Mouse (Mus musculus) left cerebral cortex, adult 9 months (tissue): ENCODE results near the gene Rdh1.
A peak's percentile ranks its signal among the peaks of the same experiment; 100 is the strongest.

Source experiments
- DNase-seq, 2 experiments: peaks; one replicate each; pipeline ENCODE4 v3.0.0; 2022; ENCODE audit warnings: low spot score in 2 of 2

The Rdh1 gene

GRCm38 (mm10) chr10:127759181-127760110 is at the start of gene Rdh1, which contains the start of gene Rdh16f1:
Gene Rdh1 (plus strand): TSS chr10:127759721.
Gene Rdh16f1 (plus strand): TSS chr10:127759787.
- no peak for DNase-seq

DNA sequence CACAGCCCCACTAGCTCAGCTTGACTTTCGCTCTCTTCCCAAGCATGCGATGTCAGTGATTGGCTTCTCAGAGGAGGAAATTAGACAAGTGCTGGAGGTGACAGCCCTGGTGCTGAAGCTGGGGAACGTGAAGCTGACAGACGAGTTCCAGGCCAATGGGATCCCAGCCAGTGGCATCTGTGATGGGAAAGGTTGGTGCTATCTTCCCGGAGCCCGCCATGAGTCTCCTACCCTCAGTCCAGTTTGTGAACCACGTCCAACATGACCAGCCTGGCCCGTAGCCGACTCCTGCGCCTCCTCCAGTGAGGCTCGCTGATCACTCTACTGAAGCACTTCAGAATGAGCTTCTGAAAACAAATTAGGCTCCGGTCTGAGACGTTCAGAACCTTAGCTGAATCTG is 49.2 kb upstream of the Rdh1 start:
- DNase-seq: no peak

DNA sequence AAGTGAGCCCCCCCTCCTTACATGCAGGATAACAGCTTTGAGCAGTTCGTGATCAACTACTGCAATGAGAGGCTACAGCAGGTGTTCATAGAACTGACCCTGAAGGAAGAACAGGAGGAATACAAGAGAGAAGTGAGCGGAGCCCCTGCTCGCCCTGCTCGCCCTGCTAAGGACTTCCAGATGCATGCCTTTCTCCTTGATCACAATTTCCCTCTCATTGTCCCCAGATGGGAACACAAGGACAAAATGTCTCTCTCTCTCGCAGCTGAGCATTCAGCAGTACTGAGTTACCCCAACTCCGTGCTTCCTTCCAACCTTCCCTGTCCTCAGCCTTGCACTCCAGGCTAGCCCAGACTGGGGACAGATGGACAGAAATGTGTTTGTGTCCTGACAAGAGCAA is 46.8 kb upstream of the Rdh1 start:
- no peak for DNase-seq

DNA sequence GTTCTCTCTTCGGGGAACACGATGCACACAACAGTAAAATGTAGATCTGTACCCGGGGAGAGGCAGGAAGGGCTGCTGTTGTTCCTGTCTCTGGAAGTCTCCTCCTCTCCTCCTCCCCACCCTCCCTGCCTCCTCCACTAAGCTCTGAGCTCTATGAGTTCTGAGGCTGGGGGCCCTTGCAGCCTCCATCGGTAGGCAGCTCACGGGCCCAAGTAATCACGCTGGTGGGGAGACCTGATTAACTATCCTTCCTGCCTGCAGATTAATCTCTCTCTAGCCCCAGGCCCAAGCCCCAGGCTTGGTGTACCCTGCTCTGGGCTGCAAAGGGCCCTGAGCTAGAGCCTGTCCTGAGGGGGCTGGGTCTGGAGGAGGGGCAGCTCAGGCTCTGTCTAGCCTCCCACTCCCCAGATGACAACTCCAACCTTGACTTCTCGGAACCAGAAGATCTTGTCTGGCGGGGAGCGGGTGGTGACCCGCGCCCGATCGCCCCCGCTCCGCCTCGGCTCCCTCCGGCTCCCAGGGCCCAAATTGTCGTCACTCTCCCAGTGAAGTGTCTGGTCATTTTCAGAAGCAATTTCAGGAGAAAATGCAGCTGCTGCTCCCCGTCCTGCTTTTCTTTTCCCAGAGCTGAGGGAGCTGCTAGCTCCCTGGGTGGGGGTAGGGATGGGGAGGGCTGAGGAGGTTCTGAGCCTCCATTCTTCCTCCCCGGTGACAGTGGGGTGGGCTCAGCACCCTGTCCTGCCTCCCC is 37.7 kb upstream of the Rdh1 start:
- DNase-seq: no peak

GRCm38 (mm10) chr10:127724178-127724577 is 35.3 kb upstream of the Rdh1 start, which contains the start of gene Tac2:
Gene Tac2 (plus strand): TSS chr10:127724478.
- DNase-seq: no peak

- DNase-seq: no peak
Measured at GRCm38 (mm10) chr10:127725136-127725535, 34.4 kb upstream of the Rdh1 start.

DNA sequence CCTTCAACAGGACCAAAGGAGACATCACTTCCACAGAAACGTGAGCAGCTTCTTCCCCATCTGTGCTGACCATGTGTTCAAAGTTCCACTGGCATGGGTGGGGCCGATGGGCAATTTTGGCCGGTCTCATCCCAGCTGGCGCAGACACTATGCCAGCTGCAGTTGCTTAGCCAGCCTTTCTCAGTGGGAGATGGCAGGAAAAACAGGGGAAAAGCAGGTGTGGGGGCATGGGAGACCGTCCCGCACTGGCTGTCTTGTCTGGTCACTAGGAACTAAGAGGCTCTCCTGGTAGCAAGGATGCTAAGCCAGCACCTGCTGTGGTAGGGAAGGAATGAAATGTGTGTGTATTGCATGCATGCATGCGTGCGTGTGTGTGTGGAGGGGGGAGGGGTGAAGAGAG is 31.1 kb upstream of the Rdh1 start:
- peak in 1 of 2 experiments; percentile 40 for DNase-seq

GRCm38 (mm10) chr10:127730285-127730932 is 29.1 kb upstream of the Rdh1 start:
- no peak for DNase-seq

GRCm38 (mm10) chr10:127730933-127731310 is 28.6 kb upstream of the Rdh1 start:
- DNase-seq: no peak

- DNase-seq: no peak
Measured at GRCm38 (mm10) chr10:127731397-127731796, 28.1 kb upstream of the Rdh1 start.

GRCm38 (mm10) chr10:127734434-127734833 is 25.1 kb upstream of the Rdh1 start:
- no peak for DNase-seq

DNA sequence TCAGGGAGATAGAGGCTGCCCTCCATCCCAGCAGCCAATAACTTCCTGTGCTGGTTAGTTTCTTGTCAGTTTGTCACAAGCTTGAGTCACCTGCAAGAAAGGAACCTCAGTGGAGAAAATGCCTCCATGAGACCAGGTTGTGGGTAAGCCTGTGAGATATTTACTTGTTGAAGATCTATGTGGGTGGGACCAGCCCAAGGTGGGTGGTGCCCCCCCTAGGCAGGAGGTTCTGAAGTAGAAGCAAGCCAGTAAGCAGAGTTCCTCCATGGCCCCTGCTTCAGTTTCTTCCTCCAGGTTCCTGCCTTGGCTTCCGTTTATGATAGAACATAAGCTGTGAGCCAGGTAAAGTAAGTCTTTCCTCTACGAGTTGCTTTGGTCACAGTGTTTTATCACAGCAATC is 23.3 kb upstream of the Rdh1 start:
- no peak for DNase-seq

DNA sequence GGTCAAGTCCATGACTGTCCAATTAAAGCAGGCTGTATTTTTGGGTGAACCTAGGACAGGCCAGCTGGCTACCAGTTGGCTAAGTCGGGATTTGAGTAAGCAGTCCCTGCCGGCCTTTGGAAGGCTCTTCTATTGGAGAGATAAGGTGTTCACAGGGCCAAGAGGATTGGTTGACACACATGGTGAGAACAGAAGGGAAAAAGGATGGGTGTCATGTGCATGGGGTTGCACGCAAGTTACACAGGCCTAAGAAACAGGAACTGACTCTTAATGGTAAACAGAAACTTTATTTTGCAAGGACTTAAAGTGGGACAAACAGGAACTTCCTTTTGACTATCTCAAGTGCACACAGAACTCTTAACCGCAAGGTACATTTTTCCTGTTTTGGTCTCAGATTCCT is 22.6 kb upstream of the Rdh1 start:
- no peak for DNase-seq

DNA sequence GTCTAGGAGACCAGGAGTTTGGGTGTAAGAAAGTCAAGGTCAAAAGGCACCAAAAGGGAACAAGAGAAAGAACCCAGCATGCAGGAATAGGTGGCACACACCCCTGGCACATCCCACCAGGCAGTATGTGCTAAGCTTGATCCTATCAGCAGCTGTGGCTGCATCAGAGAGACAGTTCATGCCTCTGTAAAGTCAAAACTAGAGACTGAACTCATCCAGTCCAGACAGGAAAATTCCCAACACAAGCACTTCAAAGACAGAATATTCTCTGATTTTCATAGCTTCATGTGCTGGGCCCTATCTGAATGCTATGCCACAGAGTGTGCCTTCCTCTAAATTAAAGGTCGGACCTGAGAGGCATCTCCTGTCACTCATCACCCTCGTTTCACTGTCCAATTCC is 22.0 kb upstream of the Rdh1 start:
- DNase-seq: no peak

- DNase-seq: no peak
Measured at GRCm38 (mm10) chr10:127738151-127738882, 21.2 kb upstream of the Rdh1 start.

GRCm38 (mm10) chr10:127739083-127739660 is 20.3 kb upstream of the Rdh1 start, which contains the start of gene Zbtb39:
Gene Zbtb39 (plus strand): TSS chr10:127739538.
- peak in 1 of 2 experiments; percentile 58 for DNase-seq

- no peak for DNase-seq
Measured at GRCm38 (mm10) chr10:127739661-127740161, 19.8 kb upstream of the Rdh1 start.

GRCm38 (mm10) chr10:127744661-127745060 is 14.9 kb upstream of the Rdh1 start:
- no peak for DNase-seq

DNA sequence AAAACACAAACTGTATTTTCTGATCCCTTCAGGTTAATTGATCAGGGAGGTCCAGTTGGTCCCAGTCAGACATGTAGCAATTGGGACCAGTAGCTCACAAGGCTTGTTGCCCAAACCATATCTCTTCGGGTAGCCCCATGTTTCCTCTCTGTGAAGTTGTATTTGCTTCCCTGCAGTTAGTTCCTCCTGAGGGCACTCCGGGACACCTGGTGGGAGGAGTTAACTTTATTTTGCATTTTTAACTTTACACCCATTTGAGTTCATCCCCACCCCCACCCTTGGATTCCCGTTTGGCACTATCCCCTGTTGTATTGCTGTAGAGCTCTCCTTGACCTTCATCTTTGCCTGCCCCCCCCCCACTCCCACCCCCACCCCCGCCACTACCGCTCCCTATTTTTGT is 13.6 kb upstream of the Rdh1 start:
- no peak for DNase-seq

- no peak for DNase-seq
Measured at GRCm38 (mm10) chr10:127747254-127747653, 12.3 kb upstream of the Rdh1 start.
